Mouse (Mus musculus) heart, postnatal 0 days (tissue): ENCODE data around the gene Morn1. TPM values are rescaled to one million over a fixed set of nuclear protein-coding genes. Genes with fewer than 3 reads are reported as not detected.

Experiments used
- ATAC-seq: fragments of 200-750 bp; cut with Nextera tagmentation; 2 replicates; pipeline ENCODE4 v1.8.0; 2017; ENCODE audit warnings: low read depth, moderate number of reproducible peaks, moderate library complexity; ENCODE audit not compliant: insufficient read depth
- DNase-seq: peaks from one replicate; pipeline ENCODE4 v3.0.0-alpha.2; 2016; ENCODE audit warnings: low spot score
- H3K27ac ChIP-seq: fragments of 300-500 bp; sonication (generic); 2 replicates; pipeline ENCODE4 v1.5.1; 2014; ENCODE audit warnings: low read depth, mild to moderate bottlenecking
- H3K27me3 ChIP-seq: fragments of 300-500 bp; sonication (generic); 2 replicates; pipeline ENCODE4 v1.6.1; 2014; ENCODE audit warnings: low read length, mixed read lengths; ENCODE audit not compliant: control insufficient read depth, insufficient read depth
- H3K36me3 ChIP-seq: fragments of 300-500 bp; sonication (generic); replicated peaks from 2 replicates; pipeline ENCODE4 v1.6.1; 2014; ENCODE audit warnings: low read length, mixed read lengths; ENCODE audit not compliant: control insufficient read depth, insufficient read depth
- H3K4me1 ChIP-seq: fragments of 300-500 bp; sonication (generic); 2 replicates; pipeline ENCODE4 v1.6.1; 2014; ENCODE audit warnings: antibody characterized with exemption; ENCODE audit not compliant: control insufficient read depth, insufficient read depth
- H3K4me2 ChIP-seq: fragments of 300-500 bp; sonication (generic); 2 replicates; pipeline ENCODE4 v1.6.1; 2014; ENCODE audit warnings: low read depth, mild to moderate bottlenecking, low read length, moderate library complexity
- H3K4me3 ChIP-seq: fragments of 300-500 bp; sonication (generic); 2 replicates; pipeline ENCODE4 v1.5.1; 2014; ENCODE audit warnings: low read depth, low read length
- H3K9ac ChIP-seq: fragments of 300-500 bp; sonication (generic); replicated peaks from 2 replicates; pipeline ENCODE4 v1.6.1; 2014; ENCODE audit warnings: low read depth, low read length, mixed read lengths
- H3K9me3 ChIP-seq: fragments of 300-500 bp; sonication (generic); replicated peaks from 2 replicates; pipeline ENCODE4 v1.6.1; 2016; ENCODE audit warnings: low read length; ENCODE audit not compliant: control insufficient read depth
- CTCF ChIP-seq: IDR thresholded peaks from 2 replicates; pipeline ENCODE4 v1.5.1; 2016; ENCODE audit warnings: antibody characterized with exemption, control low read depth, low read depth
- EP300 ChIP-seq: IDR thresholded peaks from 2 replicates; pipeline ENCODE4 v1.6.1; 2016; ENCODE audit warnings: antibody characterized with exemption, low read depth
- WGBS: fragments of 180-500 bp; shearing (Covaris S2); extraction: QIAGEN DNeasy Blood & Tissue Kit; methylation state at CpG from one replicate; pipeline ENCODE4 v1.1.7; 2014; 5-methylcytosine and 5-hydroxymethylcytosine counted together
- polyA plus RNA-seq: library from polyadenylated mRNA; unstranded; fragments of >200 nt; fragmentation: Nextera tagmentation; extraction: Ambion mirVana; gene quantifications from 2 replicates; pipeline ENCODE4 v1.2.1, GENCODE M21; 2015
- total RNA-seq: library from RNA; depleted of rRNA; stranded (reverse); fragments of >200 nt; gene quantifications from 2 replicates; pipeline ENCODE4 v1.2.3, GENCODE M21; 2014; ENCODE audit warnings: low replicate concordance; rRNA removed

The Morn1 gene
- total and polyA plus RNA-seq, 2 experiments from 2014 or later = 2.4 TPM; not detected in 1

GRCm38 (mm10) chr4:155187192-155187674 is 100.9 kb downstream of the Morn1 start:
- Histone ChIP-seq H3K36me3 (no peaks in the 10 kb centered on the region), H3K9ac (peak overlapping the region; percentile 16; the same call in 1 of the 2 replicates), H3K9me3 (no peaks in the 10 kb centered on the region), H3K4me1 (peaks cover 92% of the 10 kb centered on the region), H3K27ac (peak overlapping the region; percentile 76), H3K4me3 (no peak overlapping the region), H3K27me3 (no peaks in the 10 kb centered on the region), H3K4me2 (peak overlapping the region; percentile 20; the same call in 1 of the 2 replicates)
- ATAC-seq = 0 out of 2 replicates have a peak, but pooled peaks have one; percentile 13
- TF ChIP-seq CTCF = no peak
- no peak for TF ChIP-seq EP300
- peak; percentile 57 for DNase-seq
- 20% methylated on average over 3 of the region's 3 CpGs for WGBS

- 35% methylated on average over 8 of the region's 8 CpGs for WGBS
- H3K4me3 ChIP-seq = no peak overlapping the region
Measured at GRCm38 (mm10) chr4:155188341-155188740, 102.0 kb downstream of the Morn1 start.

GRCm38 (mm10) chr4:155188803-155189202 is 102.4 kb downstream of the Morn1 start:
- Histone ChIP-seq H3K27me3 (no peaks in the 10 kb centered on the region), H3K9me3 (no peaks in the 10 kb centered on the region), H3K4me1 (peaks cover 83% of the 10 kb centered on the region), H3K36me3 (no peaks in the 10 kb centered on the region; the same call in 1 of the 2 replicates), H3K9ac (no peak overlapping the region), H3K4me2 (no peak overlapping the region), H3K4me3 (no peak overlapping the region), H3K27ac (0 out of 2 replicates have a peak overlapping the region, but pooled peaks have one; percentile 76)
- DNase-seq = no peak
- ATAC-seq = no peak
- TF ChIP-seq CTCF (no peak), EP300 (no peak)

More at GRCm38 (mm10) chr4:155188341-155188740, 102.0 kb downstream of the Morn1 start:
- DNase-seq (no peak), ATAC-seq (no peak)
- Histone ChIP-seq H3K9me3 (no peaks in the 10 kb centered on the region), H3K27ac (0 out of 2 replicates have a peak overlapping the region, but pooled peaks have one; percentile 76), H3K4me1 (peaks cover 88% of the 10 kb centered on the region), H3K36me3 (no peaks in the 10 kb centered on the region; the same call in 1 of the 2 replicates), H3K27me3 (no peaks in the 10 kb centered on the region), H3K4me2 (no peak overlapping the region), H3K9ac (no peak overlapping the region)
- TF ChIP-seq EP300 (no peak), CTCF (no peak)

- no peak overlapping the region for H3K4me3 ChIP-seq
- H3K9ac ChIP-seq = 0 out of 2 replicates have a peak overlapping the region, but pooled peaks have one; percentile 17
- ATAC-seq = peak; percentile 77
- no peaks in the 10 kb centered on the region for H3K27me3 ChIP-seq
- H3K9me3 ChIP-seq = no peaks in the 10 kb centered on the region
- H3K27ac ChIP-seq = peak overlapping the region; percentile 46; the same call in 1 of the 2 replicates
- peaks cover 74% of the 10 kb centered on the region for H3K4me1 ChIP-seq
- WGBS = 18% methylated on average over 4 of the region's 4 CpGs
- H3K4me2 ChIP-seq = no peak overlapping the region
- DNase-seq = peak; percentile 48
- peak; percentile 56 for TF ChIP-seq CTCF
- TF ChIP-seq EP300 = no peak
- H3K36me3 ChIP-seq = no peaks in the 10 kb centered on the region; the same call in 1 of the 2 replicates
Measured at GRCm38 (mm10) chr4:155189711-155190139, 103.3 kb downstream of the Morn1 start.

- ATAC-seq = no peak
- Histone ChIP-seq H3K36me3 (no peaks in the 10 kb centered on the region; the same call in 1 of the 2 replicates), H3K4me3 (no peak overlapping the region), H3K4me2 (no peak overlapping the region), H3K9ac (0 out of 2 replicates have a peak overlapping the region, but pooled peaks have one; percentile 17), H3K4me1 (peaks cover 68% of the 10 kb centered on the region), H3K9me3 (no peaks in the 10 kb centered on the region), H3K27ac (peak overlapping the region; percentile 46; the same call in 1 of the 2 replicates), H3K27me3 (no peaks in the 10 kb centered on the region)
- no peak for DNase-seq
- 42% methylated on average over 7 of the region's 7 CpGs for WGBS
- TF ChIP-seq EP300 = no peak
- no peak for TF ChIP-seq CTCF
Measured at GRCm38 (mm10) chr4:155190275-155190674, 103.9 kb downstream of the Morn1 start.

Other genes with a start within 250 kb of the Morn1 start
- 0.15 TPM in 1 of 2 replicates, not detected in the other for gene Ttc34, start 249.1 kb upstream of the Morn1 start, total RNA-seq
- 0.12 and 0.25 TPM in 2 replicates for gene Ttc34, start 249.1 kb upstream of the Morn1 start, polyA plus RNA-seq
- 0.34 TPM in 1 of 2 replicates, not detected in the other for gene Mmel1, start 217.0 kb upstream of the Morn1 start, total RNA-seq
- 0.07 and 0.12 TPM in 2 replicates for gene Mmel1, start 217.0 kb upstream of the Morn1 start, polyA plus RNA-seq
- gene Fam213b, start 187.4 kb upstream of the Morn1 start, total RNA-seq = 43.5 and 72.4 TPM in 2 replicates
- gene Fam213b, start 187.4 kb upstream of the Morn1 start, polyA plus RNA-seq = 75.4 and 76.2 TPM in 2 replicates
- 2.7 and 40.9 TPM in 2 replicates for gene Tnfrsf14, start 158.0 kb upstream of the Morn1 start, total RNA-seq
- gene Tnfrsf14, start 158.0 kb upstream of the Morn1 start, polyA plus RNA-seq = 0.30 and 0.40 TPM in 2 replicates
- gene Hes5, start 125.7 kb upstream of the Morn1 start, total RNA-seq = not detected in 2 replicates
- not detected in 2 replicates for gene Hes5, start 125.7 kb upstream of the Morn1 start, polyA plus RNA-seq
- gene Pank4, start 122.5 kb upstream of the Morn1 start, total RNA-seq = 45.6 and 62.0 TPM in 2 replicates
- 27.4 and 30.6 TPM in 2 replicates for gene Pank4, start 122.5 kb upstream of the Morn1 start, polyA plus RNA-seq
- gene Plch2, start 29.8 kb upstream of the Morn1 start, total RNA-seq = 0.15 TPM in 1 of 2 replicates, not detected in the other
- gene Plch2, start 29.8 kb upstream of the Morn1 start, polyA plus RNA-seq = 0.05 and 0.30 TPM in 2 replicates
- 16.5 and 16.6 TPM in 2 replicates for gene Pex10, start 19.6 kb upstream of the Morn1 start, total RNA-seq
- 17.3 and 18.4 TPM in 2 replicates for gene Pex10, start 19.6 kb upstream of the Morn1 start, polyA plus RNA-seq
- gene Rer1, start 195 bp upstream of the Morn1 start, total RNA-seq = 96.1 and 126 TPM in 2 replicates
- 116 and 123 TPM in 2 replicates for gene Rer1, start 195 bp upstream of the Morn1 start, polyA plus RNA-seq
- gene Ski, start 136.0 kb downstream of the Morn1 start, total RNA-seq = 53.2 and 60.6 TPM in 2 replicates
- gene Ski, start 136.0 kb downstream of the Morn1 start, polyA plus RNA-seq = 7.7 and 9.3 TPM in 2 replicates
- 45.8 and 69.2 TPM in 2 replicates for gene Faap20, start 163.2 kb downstream of the Morn1 start, total RNA-seq
- gene Faap20, start 163.2 kb downstream of the Morn1 start, polyA plus RNA-seq = 48.1 and 51.0 TPM in 2 replicates